ENCODE assay signal across 10 mouse cellular contexts in genomic region chr16:16907799-16908198, GRCm38 (mm10). TPM values are rescaled to one million over a fixed set of nuclear protein-coding genes. Genes with fewer than 3 reads are reported as not detected.
A peak's percentile ranks its signal among the peaks of the same experiment; 100 is the strongest.
DNase-seq lines count a peak whose midpoint lies in the region; ATAC-seq and TF ChIP-seq lines count a peak whose summit lies in the region.
"Had no signal": no experiment of that assay in that cellular context is flagged by ENCODE, and none has a peak within 500 bp of the region (broad histone marks: within the 10 kb centered on the region; RNA-seq: fewer than 3 reads in every experiment).

No protein-coding gene starts in this region.

- no peak for ATAC-seq in hindbrain, embryonic 11.5 days (ENCODE audit: low FRiP score)

- TF ChIP-seq CTCF in layer of hippocampus, adult 2 months (conservative IDR thresholded peaks at IDR 0.05): no peak

- 81% methylated on average over 6 of the region's 6 CpGs for WGBS in hindbrain, embryonic 11.5 days

- H3K4me3 ChIP-seq in layer of hippocampus, adult 2 months: no peak overlapping the region
- no peak overlapping the region for H3K4me3 ChIP-seq in hindbrain, embryonic 11.5 days (ENCODE audit: low read depth, low read length)
- H3K4me3 ChIP-seq: embryonic facial prominence, embryonic 15.5 days; neural tube, embryonic 12.5 days had no signal

- H3K4me1 ChIP-seq in hindbrain, embryonic 11.5 days (replicated peaks; ENCODE audit: control insufficient read depth, insufficient read depth, low read length): no peaks in the 10 kb centered on the region

- peak overlapping the region; percentile 82 for H3K27ac ChIP-seq in layer of hippocampus, adult 2 months
- no peak overlapping the region for H3K27ac ChIP-seq in hindbrain, embryonic 11.5 days (ENCODE audit: low read depth, low read length)
- H3K27ac ChIP-seq: embryonic facial prominence, embryonic 15.5 days; neural tube, embryonic 12.5 days had no signal

- H3K9ac ChIP-seq in hindbrain, embryonic 11.5 days (ENCODE audit: low read depth, low read length): no peak overlapping the region
- H3K9ac ChIP-seq: embryonic facial prominence, embryonic 15.5 days; neural tube, embryonic 12.5 days had no signal

- H3K36me3 ChIP-seq in hindbrain, embryonic 11.5 days (ENCODE audit: control insufficient read depth, insufficient read depth, low read length): peaks cover 9% of the 10 kb centered on the region

- DNase-seq in layer of hippocampus, adult 2 months (ENCODE audit: low spot score in 2 of 2): no peak
- DNase-seq in layer of hippocampus, adult 11-12 months (ENCODE audit: low spot score): no peak
- DNase-seq in heart, adult 9 months (ENCODE audit: low spot score in 2 of 2): peak; percentile 89 to 95
- peak; percentile 86 for DNase-seq in kidney, postnatal 10 days
- peak; percentile 60 for DNase-seq in skeletal muscle tissue, adult 2 months (ENCODE audit: low read depth, low spot score)
- no peak for DNase-seq in T-cell, adult 2 months (ENCODE audit: low spot score)
- no peak for DNase-seq in left cerebral cortex, adult 8-10 months (ENCODE audit: low spot score in 2 of 2)
- DNase-seq in hindbrain, embryonic 11.5 days (ENCODE audit: low spot score): no peak

- H3K9me3 ChIP-seq in hindbrain, embryonic 11.5 days (ENCODE audit: control insufficient read depth, low read length): no peaks in the 10 kb centered on the region
- H3K9me3 ChIP-seq: embryonic facial prominence, embryonic 15.5 days; neural tube, embryonic 12.5 days had no signal

- H3K27me3 ChIP-seq in hindbrain, embryonic 11.5 days (ENCODE audit: control insufficient read depth, insufficient read depth, low read length): no peaks in the 10 kb centered on the region
- H3K27me3 ChIP-seq: embryonic facial prominence, embryonic 15.5 days; neural tube, embryonic 12.5 days had no signal

- no peak overlapping the region for H3K4me2 ChIP-seq in hindbrain, embryonic 11.5 days (replicated peaks; ENCODE audit: low read depth, low read length)
- H3K4me2 ChIP-seq: embryonic facial prominence, embryonic 15.5 days; neural tube, embryonic 12.5 days had no signal

RNA-seq across cellular contexts. Expression of gene Ppm1f, which starts 11.5 kb away (rescaled TPM):
- total RNA-seq in layer of hippocampus, adult 2 months (2021): 10 to 100 TPM; 45.5 to 51.4 TPM
- total RNA-seq in left cerebral cortex, adult 8-10 months (2022): 10 to 100 TPM; 43.4 to 54.8 (median 49.7) TPM
- polyA plus RNA-seq in hindbrain, embryonic 11.5 days (2014; fragmentation: Nextera tagmentation; extraction: Ambion mirVana): 10.9 and 17.6 TPM in 2 replicates

RNA-seq across cellular contexts. Expression of gene Vpreb1, which starts 37.2 kb away (rescaled TPM):
- total RNA-seq in layer of hippocampus, adult 2 months (2021): under 1 TPM; 0.49 to 0.51 TPM
- total RNA-seq in left cerebral cortex, adult 8-10 months (2022): not detected
- 1.1 and 2.2 TPM in 2 replicates for polyA plus RNA-seq in hindbrain, embryonic 11.5 days (2014; fragmentation: Nextera tagmentation; extraction: Ambion mirVana)

RNA-seq across cellular contexts. Expression of gene Top3b, which starts 37.3 kb away (rescaled TPM):
- 10 to 100 TPM; 69.9 to 75.5 TPM for total RNA-seq in layer of hippocampus, adult 2 months (2021)
- 10 to 100 TPM; 53.5 to 69.9 (median 67.2) TPM for total RNA-seq in left cerebral cortex, adult 8-10 months (2022)
- 56.9 and 57.9 TPM in 2 replicates for polyA plus RNA-seq in hindbrain, embryonic 11.5 days (2014; fragmentation: Nextera tagmentation; extraction: Ambion mirVana)

RNA-seq across cellular contexts. Expression of gene Igll1, which starts 44.0 kb away (rescaled TPM):
- not detected for total RNA-seq in layer of hippocampus, adult 2 months (2021)
- not detected for total RNA-seq in left cerebral cortex, adult 8-10 months (2022)
- not detected in 2 replicates for polyA plus RNA-seq in hindbrain, embryonic 11.5 days (2014; fragmentation: Nextera tagmentation; extraction: Ambion mirVana)
- polyA plus RNA-seq: neural tube, embryonic 12.5 days had no signal

Comparison
In these comparisons a context has a peak if more than half of its experiments do, and no peak if none do; other contexts are left out.
1. DNase-seq: peak in heart, adult 9 months (2 of 2), kidney, postnatal 10 days (single experiment) and skeletal muscle tissue, adult 2 months (single experiment); none in layer of hippocampus, adult 2 months (0 of 2), layer of hippocampus, adult 11-12 months (single experiment), T-cell, adult 2 months (single experiment), left cerebral cortex, adult 8-10 months (0 of 2) and hindbrain, embryonic 11.5 days (single experiment).